Mouse (Mus musculus) lung, postnatal 36 days (tissue): ENCODE results near the gene Scnn1a.

Source experiments
- DNase-seq: peaks from one replicate; pipeline ENCODE4 v3.0.0; 2022; ENCODE audit warnings: mixed read lengths

Scnn1a gene

GRCm38 (mm10) chr6:125363451-125364242 is 43.2 kb downstream of the Scnn1a start:
- DNase-seq: no peak

- DNase-seq: peak; percentile 52
These were observed 44.0 kb downstream of the Scnn1a start for GRCm38 (mm10) chr6:125364448-125364847.

- no peak for DNase-seq
These were observed 45.1 kb downstream of the Scnn1a start for GRCm38 (mm10) chr6:125365522-125365921.

- peak; percentile 62 for DNase-seq
These were observed 45.7 kb downstream of the Scnn1a start for GRCm38 (mm10) chr6:125366133-125366532.

- peak; percentile 72 for DNase-seq
These were observed 47.4 kb downstream of the Scnn1a start for GRCm38 (mm10) chr6:125367758-125368371.

- no peak for DNase-seq
These were observed 56.6 kb downstream of the Scnn1a start for GRCm38 (mm10) chr6:125377042-125377441.

- peak; percentile 91 for DNase-seq
These were observed 57.4 kb downstream of the Scnn1a start for GRCm38 (mm10) chr6:125377582-125378451.

- no peak for DNase-seq
These were observed 58.2 kb downstream of the Scnn1a start for GRCm38 (mm10) chr6:125378621-125379020.

- no peak for DNase-seq
These were observed 59.3 kb downstream of the Scnn1a start for GRCm38 (mm10) chr6:125379781-125380180.

- peak; percentile 64 for DNase-seq
These were observed 60.2 kb downstream of the Scnn1a start, which contains the start of gene Plekhg6 for GRCm38 (mm10) chr6:125380372-125381360. Plekhg6 (minus strand) TSS chr6:125380793.

- no peak for DNase-seq
These were observed 61.6 kb downstream of the Scnn1a start for GRCm38 (mm10) chr6:125382024-125382423.

GRCm38 (mm10) chr6:125385066-125385974 is 64.9 kb downstream of the Scnn1a start:
- no peak for DNase-seq

- no peak for DNase-seq
These were observed 65.6 kb downstream of the Scnn1a start for GRCm38 (mm10) chr6:125386080-125386479.

GRCm38 (mm10) chr6:125389853-125390252 is 69.4 kb downstream of the Scnn1a start:
- DNase-seq: no peak
